Mouse (Mus musculus): ENCODE measurements at regions not wholly inside any gene's neighbourhood (a gene's known extent, or its start where the extent isn't known, plus 50 kb on each side); places are given as distances from the start of the nearest gene placed in this dataset.

- H3K4me3 ChIP-seq (replicated peaks; ENCODE audit: low read length), result no peak overlapping the region
- peaks cover 9% of the 10 kb centered on the region; the same call in 1 of the 2 replicates for H3K27me3 ChIP-seq (ENCODE audit: insufficient read depth, low read length)
- H3K4me1 ChIP-seq (replicated peaks; ENCODE audit: low read depth, low read length), result no peaks in the 10 kb centered on the region
- TF ChIP-seq CTCF (conservative IDR thresholded peaks at IDR 0.05; ENCODE audit: low read length) (no peak), POU5F1 (IDR thresholded peaks at IDR 0.05; ENCODE audit: borderline replicate concordance, low read length) (no peak), NANOG (IDR thresholded peaks at IDR 0.05; ENCODE audit: borderline replicate concordance, low read length) (no peak)
- no peaks in the 10 kb centered on the region for H3K36me3 ChIP-seq (ENCODE audit: insufficient read depth, low read length)
- peaks cover 3% of the 10 kb centered on the region for H3K9me3 ChIP-seq (ENCODE audit: low read length)
Observed at GRCm38 (mm10) chr5:119480191-119481190, 190.0 kb upstream of the Tbx3 start.

GRCm38 (mm10) chr5:119483706-119484105 is 186.8 kb upstream of the Tbx3 start:
- H3K9me3 ChIP-seq (ENCODE audit: low read length), result 0 out of 2 replicates have a peak, but pooled peaks cover 5% of the 10 kb centered on the region
- no peaks in the 10 kb centered on the region for H3K4me1 ChIP-seq (replicated peaks; ENCODE audit: low read depth, low read length)
- H3K27me3 ChIP-seq (ENCODE audit: insufficient read depth, low read length), result peaks cover 9% of the 10 kb centered on the region; the same call in 1 of the 2 replicates
- no peak for TF ChIP-seq NANOG (IDR thresholded peaks at IDR 0.05; ENCODE audit: borderline replicate concordance, low read length)
- no peak for TF ChIP-seq POU5F1 (IDR thresholded peaks at IDR 0.05; ENCODE audit: borderline replicate concordance, low read length)
- TF ChIP-seq CTCF (conservative IDR thresholded peaks at IDR 0.05; ENCODE audit: low read length), result no peak
- H3K4me3 ChIP-seq (replicated peaks; ENCODE audit: low read length), result no peak overlapping the region
- no peaks in the 10 kb centered on the region for H3K36me3 ChIP-seq (ENCODE audit: insufficient read depth, low read length)

- Histone ChIP-seq H3K4me1 (replicated peaks; ENCODE audit: low read depth, low read length) (no peaks in the 10 kb centered on the region), H3K9me3 (ENCODE audit: low read length) (0 out of 2 replicates have a peak, but pooled peaks cover 5% of the 10 kb centered on the region), H3K27me3 (ENCODE audit: insufficient read depth, low read length) (0 out of 2 replicates have a peak, but pooled peaks cover under 1% of the 10 kb centered on the region), H3K4me3 (replicated peaks; ENCODE audit: low read length) (no peak overlapping the region), H3K36me3 (ENCODE audit: insufficient read depth, low read length) (no peaks in the 10 kb centered on the region)
- TF ChIP-seq POU5F1 (IDR thresholded peaks at IDR 0.05; ENCODE audit: borderline replicate concordance, low read length), result no peak
- TF ChIP-seq CTCF (conservative IDR thresholded peaks at IDR 0.05; ENCODE audit: low read length), result no peak
- TF ChIP-seq NANOG (IDR thresholded peaks at IDR 0.05; ENCODE audit: borderline replicate concordance, low read length), result no peak
Observed at GRCm38 (mm10) chr5:119486196-119486595, 184.3 kb upstream of the Tbx3 start.

- Histone ChIP-seq H3K9me3 (ENCODE audit: low read length) (0 out of 2 replicates have a peak, but pooled peaks cover 5% of the 10 kb centered on the region), H3K27me3 (ENCODE audit: insufficient read depth, low read length) (no peaks in the 10 kb centered on the region), H3K4me1 (replicated peaks; ENCODE audit: low read depth, low read length) (no peaks in the 10 kb centered on the region), H3K4me3 (replicated peaks; ENCODE audit: low read length) (no peak overlapping the region), H3K36me3 (ENCODE audit: insufficient read depth, low read length) (no peaks in the 10 kb centered on the region)
- no peak for TF ChIP-seq CTCF (conservative IDR thresholded peaks at IDR 0.05; ENCODE audit: low read length)
- TF ChIP-seq POU5F1 (IDR thresholded peaks at IDR 0.05; ENCODE audit: borderline replicate concordance, low read length), result no peak
- TF ChIP-seq NANOG (IDR thresholded peaks at IDR 0.05; ENCODE audit: borderline replicate concordance, low read length), result no peak
Observed at GRCm38 (mm10) chr5:119487184-119487583, 183.3 kb upstream of the Tbx3 start.

GRCm38 (mm10) chr5:119497501-119497900 is 173.0 kb upstream of the Tbx3 start:
- Histone ChIP-seq H3K36me3 (ENCODE audit: insufficient read depth, low read length) (no peaks in the 10 kb centered on the region), H3K4me1 (replicated peaks; ENCODE audit: low read depth, low read length) (no peaks in the 10 kb centered on the region), H3K9me3 (ENCODE audit: low read length) (no peaks in the 10 kb centered on the region), H3K27me3 (ENCODE audit: insufficient read depth, low read length) (peaks cover 18% of the 10 kb centered on the region; the same call in 1 of the 2 replicates), H3K4me3 (replicated peaks; ENCODE audit: low read length) (no peak overlapping the region)
- no peak for TF ChIP-seq NANOG (IDR thresholded peaks at IDR 0.05; ENCODE audit: borderline replicate concordance, low read length)
- TF ChIP-seq POU5F1 (IDR thresholded peaks at IDR 0.05; ENCODE audit: borderline replicate concordance, low read length), result no peak
- TF ChIP-seq CTCF (conservative IDR thresholded peaks at IDR 0.05; ENCODE audit: low read length), result no peak

GRCm38 (mm10) chr5:119498431-119498830 is 172.0 kb upstream of the Tbx3 start:
- H3K4me3 ChIP-seq (replicated peaks; ENCODE audit: low read length), result no peak overlapping the region
- H3K9me3 ChIP-seq (ENCODE audit: low read length), result no peaks in the 10 kb centered on the region
- TF ChIP-seq POU5F1 (IDR thresholded peaks at IDR 0.05; ENCODE audit: borderline replicate concordance, low read length) (no peak), CTCF (conservative IDR thresholded peaks at IDR 0.05; ENCODE audit: low read length) (no peak), NANOG (IDR thresholded peaks at IDR 0.05; ENCODE audit: borderline replicate concordance, low read length) (no peak)
- no peaks in the 10 kb centered on the region for H3K36me3 ChIP-seq (ENCODE audit: insufficient read depth, low read length)
- no peaks in the 10 kb centered on the region for H3K4me1 ChIP-seq (replicated peaks; ENCODE audit: low read depth, low read length)
- H3K27me3 ChIP-seq (ENCODE audit: insufficient read depth, low read length), result peaks cover 18% of the 10 kb centered on the region; the same call in 1 of the 2 replicates

GRCm38 (mm10) chr5:119507709-119508108 is 162.8 kb upstream of the Tbx3 start:
- Histone ChIP-seq H3K27me3 (ENCODE audit: insufficient read depth, low read length) (0 out of 2 replicates have a peak, but pooled peaks cover 5% of the 10 kb centered on the region), H3K9me3 (ENCODE audit: low read length) (peaks cover 4% of the 10 kb centered on the region; the same call in 1 of the 2 replicates), H3K36me3 (ENCODE audit: insufficient read depth, low read length) (no peaks in the 10 kb centered on the region), H3K4me3 (replicated peaks; ENCODE audit: low read length) (no peak overlapping the region), H3K4me1 (replicated peaks; ENCODE audit: low read depth, low read length) (no peaks in the 10 kb centered on the region)
- no peak for TF ChIP-seq CTCF (conservative IDR thresholded peaks at IDR 0.05; ENCODE audit: low read length)
- TF ChIP-seq NANOG (IDR thresholded peaks at IDR 0.05; ENCODE audit: borderline replicate concordance, low read length), result no peak
- no peak for TF ChIP-seq POU5F1 (IDR thresholded peaks at IDR 0.05; ENCODE audit: borderline replicate concordance, low read length)

GRCm38 (mm10) chr5:119518506-119519252 is 151.8 kb upstream of the Tbx3 start:
- H3K4me3 ChIP-seq (replicated peaks; ENCODE audit: low read length), result no peak overlapping the region
- no peaks in the 10 kb centered on the region for H3K9me3 ChIP-seq (ENCODE audit: low read length)
- H3K4me1 ChIP-seq (replicated peaks; ENCODE audit: low read depth, low read length), result peaks cover 7% of the 10 kb centered on the region
- peaks cover 22% of the 10 kb centered on the region for H3K27me3 ChIP-seq (ENCODE audit: insufficient read depth, low read length)
- no peaks in the 10 kb centered on the region for H3K36me3 ChIP-seq (ENCODE audit: insufficient read depth, low read length)
- TF ChIP-seq CTCF (conservative IDR thresholded peaks at IDR 0.05; ENCODE audit: low read length) (no peak), POU5F1 (IDR thresholded peaks at IDR 0.05; ENCODE audit: borderline replicate concordance, low read length) (no peak), NANOG (IDR thresholded peaks at IDR 0.05; ENCODE audit: borderline replicate concordance, low read length) (no peak)
